Mouse (Mus musculus): ENCODE measurements around the gene Ssu2. TPM values are rescaled to one million over a fixed set of nuclear protein-coding genes. Genes with fewer than 3 reads are reported as not detected.
A peak's percentile ranks its signal among the peaks of the same experiment; 100 is the strongest.

Ssu2 gene
- polyA plus RNA-seq, 1 experiment from 2014 or later, result 3.4 TPM

- H3K36me3 ChIP-seq (ENCODE audit: control insufficient read depth, insufficient read depth, low read length), result no peaks in the 10 kb centered on the region
- no peak for ATAC-seq (replicated peaks; ENCODE audit: low FRiP score, low TSS enrichment, low read depth)
- H3K9me3 ChIP-seq (ENCODE audit: control insufficient read depth, low read length), result no peaks in the 10 kb centered on the region
- no peak overlapping the region for H3K9ac ChIP-seq (ENCODE audit: low read length)
- H3K27ac ChIP-seq (ENCODE audit: low read depth), result no peak overlapping the region
- DNase-seq (ENCODE audit: low spot score), result no peak
- H3K4me3 ChIP-seq (ENCODE audit: low read depth, low read length), result no peak overlapping the region
- no peaks in the 10 kb centered on the region for H3K27me3 ChIP-seq (replicated peaks; ENCODE audit: control insufficient read depth, insufficient read depth, low read length)
- no peaks in the 10 kb centered on the region for H3K4me1 ChIP-seq (replicated peaks; ENCODE audit: control insufficient read depth, insufficient read depth, low read length)
- WGBS, result 82% methylated on average over 5 of the region's 5 CpGs
- H3K4me2 ChIP-seq (ENCODE audit: low read length), result no peak overlapping the region
Observed at GRCm38 (mm10) chr6:112330520-112331222, 57.2 kb downstream of the Ssu2 start.

- H3K4me3 ChIP-seq (ENCODE audit: low read depth, low read length), result no peak overlapping the region
- ATAC-seq (replicated peaks; ENCODE audit: low FRiP score, low TSS enrichment, low read depth) (no peak), DNase-seq (ENCODE audit: low spot score) (no peak)
- WGBS, result 71% methylated on average over 5 of the region's 5 CpGs
- H3K9ac ChIP-seq (ENCODE audit: low read length), result no peak overlapping the region
- H3K36me3 ChIP-seq (ENCODE audit: control insufficient read depth, insufficient read depth, low read length), result no peaks in the 10 kb centered on the region
- no peak overlapping the region for H3K27ac ChIP-seq (ENCODE audit: low read depth)
- no peak overlapping the region for H3K4me2 ChIP-seq (ENCODE audit: low read length)
- H3K4me1 ChIP-seq (replicated peaks; ENCODE audit: control insufficient read depth, insufficient read depth, low read length), result no peaks in the 10 kb centered on the region
- H3K9me3 ChIP-seq (ENCODE audit: control insufficient read depth, low read length), result no peaks in the 10 kb centered on the region
- H3K27me3 ChIP-seq (replicated peaks; ENCODE audit: control insufficient read depth, insufficient read depth, low read length), result no peaks in the 10 kb centered on the region
Observed at GRCm38 (mm10) chr6:112327793-112328192, 60.0 kb downstream of the Ssu2 start.

GRCm38 (mm10) chr6:112325213-112325612, 62.6 kb downstream of the Ssu2 start:
- WGBS, result 84% methylated on average over 3 of the region's 3 CpGs

GRCm38 (mm10) chr6:112322916-112323315, 64.9 kb downstream of the Ssu2 start:
- no peaks in the 10 kb centered on the region for H3K27me3 ChIP-seq (replicated peaks; ENCODE audit: control insufficient read depth, insufficient read depth, low read length)
- WGBS, result 80% methylated on average over 5 of the region's 5 CpGs
- no peak for ATAC-seq (replicated peaks; ENCODE audit: low FRiP score, low TSS enrichment, low read depth)
- H3K27ac ChIP-seq (ENCODE audit: low read depth), result no peak overlapping the region
- H3K4me2 ChIP-seq (ENCODE audit: low read length), result no peak overlapping the region
- no peaks in the 10 kb centered on the region for H3K4me1 ChIP-seq (replicated peaks; ENCODE audit: control insufficient read depth, insufficient read depth, low read length)
- DNase-seq (ENCODE audit: low spot score), result no peak
- no peaks in the 10 kb centered on the region for H3K9me3 ChIP-seq (ENCODE audit: control insufficient read depth, low read length)
- no peaks in the 10 kb centered on the region for H3K36me3 ChIP-seq (ENCODE audit: control insufficient read depth, insufficient read depth, low read length)
- H3K9ac ChIP-seq (ENCODE audit: low read length), result no peak overlapping the region
- H3K4me3 ChIP-seq (ENCODE audit: low read depth, low read length), result no peak overlapping the region

More at GRCm38 (mm10) chr6:112325213-112325612, 62.6 kb downstream of the Ssu2 start:
- no peak overlapping the region for H3K4me3 ChIP-seq (ENCODE audit: low read depth, low read length)
- no peak overlapping the region for H3K4me2 ChIP-seq (ENCODE audit: low read length)
- H3K36me3 ChIP-seq (ENCODE audit: control insufficient read depth, insufficient read depth, low read length), result no peaks in the 10 kb centered on the region
- ATAC-seq (replicated peaks; ENCODE audit: low FRiP score, low TSS enrichment, low read depth) (no peak), DNase-seq (ENCODE audit: low spot score) (no peak)
- H3K9ac ChIP-seq (ENCODE audit: low read length), result no peak overlapping the region
- no peak overlapping the region for H3K27ac ChIP-seq (ENCODE audit: low read depth)
- no peaks in the 10 kb centered on the region for H3K4me1 ChIP-seq (replicated peaks; ENCODE audit: control insufficient read depth, insufficient read depth, low read length)
- H3K9me3 ChIP-seq (ENCODE audit: control insufficient read depth, low read length), result no peaks in the 10 kb centered on the region
- H3K27me3 ChIP-seq (replicated peaks; ENCODE audit: control insufficient read depth, insufficient read depth, low read length), result no peaks in the 10 kb centered on the region

- Histone ChIP-seq H3K27me3 (replicated peaks; ENCODE audit: control insufficient read depth, insufficient read depth, low read length) (no peaks in the 10 kb centered on the region), H3K9me3 (ENCODE audit: control insufficient read depth, low read length) (no peaks in the 10 kb centered on the region), H3K4me1 (replicated peaks; ENCODE audit: control insufficient read depth, insufficient read depth, low read length) (no peaks in the 10 kb centered on the region), H3K27ac (ENCODE audit: low read depth) (no peak overlapping the region), H3K4me3 (ENCODE audit: low read depth, low read length) (no peak overlapping the region), H3K36me3 (ENCODE audit: control insufficient read depth, insufficient read depth, low read length) (no peaks in the 10 kb centered on the region), H3K9ac (ENCODE audit: low read length) (no peak overlapping the region), H3K4me2 (ENCODE audit: low read length) (no peak overlapping the region)
- no peak for DNase-seq (ENCODE audit: low spot score)
- no peak for ATAC-seq (replicated peaks; ENCODE audit: low FRiP score, low TSS enrichment, low read depth)
- WGBS, result 47% methylated on average over 5 of the region's 5 CpGs
Observed at GRCm38 (mm10) chr6:112320679-112321078, 67.1 kb downstream of the Ssu2 start.

GRCm38 (mm10) chr6:112319449-112319848, 68.4 kb downstream of the Ssu2 start:
- no peaks in the 10 kb centered on the region for H3K27me3 ChIP-seq (replicated peaks; ENCODE audit: control insufficient read depth, insufficient read depth, low read length)
- H3K4me1 ChIP-seq (replicated peaks; ENCODE audit: control insufficient read depth, insufficient read depth, low read length), result no peaks in the 10 kb centered on the region
- H3K4me2 ChIP-seq (ENCODE audit: low read length), result no peak overlapping the region
- no peak overlapping the region for H3K4me3 ChIP-seq (ENCODE audit: low read depth, low read length)
- ATAC-seq (replicated peaks; ENCODE audit: low FRiP score, low TSS enrichment, low read depth) (no peak), DNase-seq (ENCODE audit: low spot score) (no peak)
- H3K9ac ChIP-seq (ENCODE audit: low read length), result no peak overlapping the region
- 83% methylated on average over 4 of the region's 4 CpGs for WGBS
- no peak overlapping the region for H3K27ac ChIP-seq (ENCODE audit: low read depth)
- no peaks in the 10 kb centered on the region for H3K36me3 ChIP-seq (ENCODE audit: control insufficient read depth, insufficient read depth, low read length)
- H3K9me3 ChIP-seq (ENCODE audit: control insufficient read depth, low read length), result no peaks in the 10 kb centered on the region

GRCm38 (mm10) chr6:112311385-112311784, 76.4 kb downstream of the Ssu2 start:
- DNase-seq (ENCODE audit: low spot score), result no peak
- Histone ChIP-seq H3K36me3 (ENCODE audit: control insufficient read depth, insufficient read depth, low read length) (no peaks in the 10 kb centered on the region), H3K4me1 (replicated peaks; ENCODE audit: control insufficient read depth, insufficient read depth, low read length) (0 out of 2 replicates have a peak, but pooled peaks cover 4% of the 10 kb centered on the region), H3K4me2 (ENCODE audit: low read length) (no peak overlapping the region), H3K9ac (ENCODE audit: low read length) (no peak overlapping the region), H3K27me3 (replicated peaks; ENCODE audit: control insufficient read depth, insufficient read depth, low read length) (no peaks in the 10 kb centered on the region), H3K27ac (ENCODE audit: low read depth) (no peak overlapping the region), H3K4me3 (ENCODE audit: low read depth, low read length) (no peak overlapping the region), H3K9me3 (ENCODE audit: control insufficient read depth, low read length) (no peaks in the 10 kb centered on the region)
- no peak for ATAC-seq (replicated peaks; ENCODE audit: low FRiP score, low TSS enrichment, low read depth)
- 30% methylated on average over 4 of the region's 4 CpGs for WGBS

- Histone ChIP-seq H3K36me3 (ENCODE audit: control insufficient read depth, insufficient read depth, low read length) (no peaks in the 10 kb centered on the region), H3K4me2 (ENCODE audit: low read length) (no peak overlapping the region), H3K9ac (ENCODE audit: low read length) (no peak overlapping the region), H3K27me3 (replicated peaks; ENCODE audit: control insufficient read depth, insufficient read depth, low read length) (no peaks in the 10 kb centered on the region), H3K4me3 (ENCODE audit: low read depth, low read length) (no peak overlapping the region), H3K9me3 (ENCODE audit: control insufficient read depth, low read length) (no peaks in the 10 kb centered on the region), H3K4me1 (replicated peaks; ENCODE audit: control insufficient read depth, insufficient read depth, low read length) (0 out of 2 replicates have a peak, but pooled peaks cover 4% of the 10 kb centered on the region), H3K27ac (ENCODE audit: low read depth) (no peak overlapping the region)
- ATAC-seq (replicated peaks; ENCODE audit: low FRiP score, low TSS enrichment, low read depth) (peak; percentile 67), DNase-seq (ENCODE audit: low spot score) (no peak)
- WGBS, result 28% methylated on average over 6 of the region's 6 CpGs
Observed at GRCm38 (mm10) chr6:112309330-112309938, 78.4 kb downstream of the Ssu2 start.

Measured in intestine, embryonic 14.5 days (tissue).